Mouse (Mus musculus): ENCODE data around the gene Dnajc13. TPM values are rescaled to one million over a fixed set of nuclear protein-coding genes. Genes with fewer than 3 reads are reported as not detected.
A peak's percentile ranks its signal among the peaks of the same experiment; 100 is the strongest.

Dnajc13 gene
- polyA plus RNA-seq, 1 experiment from 2014 or later, result 5.8 TPM

DNA sequence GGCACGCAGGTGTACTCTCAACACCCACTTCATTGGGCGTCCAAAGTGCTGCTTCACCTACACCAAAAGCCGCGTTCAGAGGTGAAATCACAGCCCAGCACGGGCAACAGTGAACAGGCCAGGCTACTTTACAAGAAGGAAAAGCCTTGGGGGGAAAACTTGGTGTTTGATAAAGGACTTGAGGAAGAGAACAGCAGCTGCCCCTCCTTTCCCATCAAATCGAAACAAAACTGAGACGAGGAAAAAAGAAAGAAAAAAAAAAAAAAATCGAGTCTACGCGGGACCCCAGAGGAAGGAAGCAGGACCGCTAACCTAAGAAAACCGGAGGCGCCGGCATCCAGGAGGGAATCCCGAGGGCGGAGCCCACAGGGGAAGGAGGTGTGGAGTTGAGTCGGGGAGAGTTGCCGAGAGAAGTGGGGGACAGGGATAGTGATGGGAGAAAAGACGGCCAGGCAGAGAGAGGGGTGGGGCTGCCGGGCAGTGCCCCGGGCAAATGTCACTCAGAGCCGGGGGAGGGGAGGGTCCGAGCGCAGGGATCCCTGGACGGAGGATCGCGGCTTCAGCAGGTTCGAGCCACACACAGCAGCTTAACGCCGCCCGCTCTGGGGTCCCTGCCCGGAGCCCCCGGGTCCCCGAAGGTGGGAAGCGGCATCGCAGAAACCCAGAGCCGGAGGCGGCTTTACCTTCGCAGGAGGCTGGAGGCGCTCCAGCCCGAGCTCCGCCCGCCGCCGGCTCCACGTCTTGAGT lies 541 bp downstream of the Dnajc13 start:
- Histone ChIP-seq H3K4me3 (ENCODE audit: low read depth, low read length) (peak overlapping the region; percentile 99), H3K27me3 (ENCODE audit: insufficient read depth, low read length) (no peaks in the 10 kb centered on the region)
- ATAC-seq, result peak; percentile 44

DNA sequence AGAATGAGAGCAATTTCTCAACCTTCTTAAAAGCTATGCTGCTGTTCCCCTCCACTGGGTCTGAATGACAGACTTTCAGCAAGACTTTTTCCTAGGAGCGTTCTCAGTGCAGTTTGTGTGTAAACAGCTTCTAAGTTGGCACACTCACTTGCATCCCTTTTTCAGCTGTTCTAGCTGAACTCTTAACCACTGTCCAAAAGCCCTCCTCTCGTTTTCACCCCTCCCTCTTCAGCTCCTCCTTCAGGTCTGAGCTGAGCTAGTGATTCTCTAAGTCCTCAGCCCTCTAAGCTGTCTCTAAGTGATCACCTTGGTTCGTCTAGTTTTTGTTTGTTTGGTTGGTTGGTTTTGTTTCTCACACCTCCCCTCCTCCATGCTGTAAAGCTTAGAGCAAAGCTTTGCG lies 2.4 kb downstream of the Dnajc13 start:
- WGBS (ENCODE audit: insufficient replicate concordance), result 50% methylated on average over 4 of the region's 4 CpGs
- Histone ChIP-seq H3K27me3 (ENCODE audit: insufficient read depth, low read length) (no peaks in the 10 kb centered on the region), H3K4me1 (ENCODE audit: insufficient read depth) (peaks cover 28% of the 10 kb centered on the region), H3K27ac (ENCODE audit: low read depth) (no peak overlapping the region), H3K36me3 (replicated peaks; ENCODE audit: insufficient read depth, low read length) (no peaks in the 10 kb centered on the region), H3K9me3 (ENCODE audit: low read length) (no peaks in the 10 kb centered on the region), H3K4me2 (ENCODE audit: low read depth, low read length) (no peak overlapping the region), H3K4me3 (ENCODE audit: low read depth, low read length) (no peak overlapping the region), H3K9ac (replicated peaks) (peak overlapping the region; percentile 12; the same call in 1 of the 2 replicates)
- ATAC-seq (no peak), DNase-seq (no peak)
- TF ChIP-seq CTCF (IDR thresholded peaks at IDR 0.05; ENCODE audit: low read depth) (no peak), EP300 (IDR thresholded peaks at IDR 0.05; ENCODE audit: low read depth) (no peak)

More for the DNA sequence above, 541 bp downstream of the Dnajc13 start:
- Histone ChIP-seq H3K36me3 (replicated peaks; ENCODE audit: insufficient read depth, low read length) (no peaks in the 10 kb centered on the region), H3K9me3 (ENCODE audit: low read length) (no peaks in the 10 kb centered on the region), H3K4me2 (ENCODE audit: low read depth, low read length) (peak overlapping the region; percentile 89), H3K4me1 (ENCODE audit: insufficient read depth) (peaks cover 20% of the 10 kb centered on the region), H3K9ac (replicated peaks) (peak overlapping the region; percentile 96), H3K27ac (ENCODE audit: low read depth) (peak overlapping the region; percentile 90)
- peak; percentile 67 for DNase-seq
- no peak for TF ChIP-seq CTCF (IDR thresholded peaks at IDR 0.05; ENCODE audit: low read depth)
- no peak for TF ChIP-seq EP300 (IDR thresholded peaks at IDR 0.05; ENCODE audit: low read depth)
- under 1% methylated on average over 44 of the region's 46 CpGs for WGBS (ENCODE audit: insufficient replicate concordance)

DNA sequence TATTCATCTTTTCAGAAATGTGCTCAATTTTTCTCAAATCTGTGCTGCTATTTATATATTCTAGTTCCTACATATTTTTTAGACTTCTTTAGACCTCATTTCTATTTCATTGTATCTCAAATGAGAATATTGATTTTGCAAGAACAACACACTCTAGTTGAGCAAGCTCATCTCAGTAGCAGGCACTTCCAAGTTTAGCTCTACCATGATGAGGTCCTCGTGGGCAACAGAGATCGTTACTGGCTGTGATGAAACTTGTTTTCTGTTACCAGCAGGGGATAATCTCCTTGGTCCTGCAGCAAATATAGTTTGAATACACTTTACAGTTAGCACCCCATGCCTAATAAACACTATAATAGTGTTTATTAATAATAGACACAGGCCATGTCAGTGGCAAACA lies 6.6 kb downstream of the Dnajc13 start:
- no peaks in the 10 kb centered on the region; the same call in 1 of the 2 replicates for H3K36me3 ChIP-seq (replicated peaks; ENCODE audit: insufficient read depth, low read length)
- H3K4me2 ChIP-seq (ENCODE audit: low read depth, low read length), result no peak overlapping the region
- peak overlapping the region; percentile 44; the same call in 1 of the 2 replicates for H3K27ac ChIP-seq (ENCODE audit: low read depth)
- H3K27me3 ChIP-seq (ENCODE audit: insufficient read depth, low read length), result no peaks in the 10 kb centered on the region
- 32% methylated on average over 2 of the region's 2 CpGs for WGBS (ENCODE audit: insufficient replicate concordance)
- no peaks in the 10 kb centered on the region for H3K9me3 ChIP-seq (ENCODE audit: low read length)
- DNase-seq (no peak), ATAC-seq (peak; percentile 80)
- H3K4me1 ChIP-seq (ENCODE audit: insufficient read depth), result peaks cover 24% of the 10 kb centered on the region
- no peak overlapping the region for H3K4me3 ChIP-seq (ENCODE audit: low read depth, low read length)
- no peak for TF ChIP-seq CTCF (IDR thresholded peaks at IDR 0.05; ENCODE audit: low read depth)
- TF ChIP-seq EP300 (IDR thresholded peaks at IDR 0.05; ENCODE audit: low read depth), result no peak
- H3K9ac ChIP-seq (replicated peaks), result no peak overlapping the region

DNA sequence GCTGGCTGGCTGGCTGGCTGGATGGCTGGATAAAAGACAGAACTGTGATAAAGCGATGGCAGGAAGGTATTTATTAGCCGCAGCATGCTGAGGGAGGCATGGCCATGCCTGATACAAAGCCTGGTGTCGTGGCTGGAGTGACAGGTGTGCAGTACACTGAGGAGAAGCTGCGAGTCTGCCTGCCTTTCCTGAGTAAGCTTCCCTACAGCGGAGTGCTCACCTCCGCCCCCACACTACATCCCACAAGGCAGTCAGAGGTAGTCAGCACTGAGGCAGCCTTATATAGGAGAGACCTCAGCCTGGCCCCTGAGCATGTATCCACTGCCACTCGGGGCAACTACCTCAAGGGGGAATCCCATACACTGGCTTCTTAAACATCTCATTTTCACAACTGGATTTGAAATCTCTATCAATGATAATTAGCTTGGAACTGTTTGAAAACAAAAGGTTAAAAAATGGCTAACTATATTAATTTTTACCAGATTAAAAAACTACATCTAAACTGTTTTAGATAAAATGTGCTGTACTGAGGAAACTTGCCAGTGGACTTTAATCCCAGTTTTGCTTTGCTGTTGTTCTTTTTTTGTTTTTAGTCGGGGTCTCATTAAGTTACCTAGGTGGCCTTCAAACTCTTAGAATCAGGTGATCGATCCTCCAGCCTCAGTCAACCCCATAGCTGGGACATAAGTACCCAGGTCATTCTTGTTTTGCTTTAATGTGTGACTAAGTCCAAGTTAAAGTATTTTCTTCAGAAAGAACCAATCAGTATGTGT lies 8.1 kb downstream of the Dnajc13 start:
- no peak for ATAC-seq
- WGBS (ENCODE audit: insufficient replicate concordance), result 69% methylated on average over 9 of the region's 9 CpGs
- no peak for DNase-seq
- Histone ChIP-seq H3K4me2 (ENCODE audit: low read depth, low read length) (no peak overlapping the region), H3K4me1 (ENCODE audit: insufficient read depth) (peaks cover 15% of the 10 kb centered on the region), H3K36me3 (replicated peaks; ENCODE audit: insufficient read depth, low read length) (no peaks in the 10 kb centered on the region; the same call in 1 of the 2 replicates), H3K4me3 (ENCODE audit: low read depth, low read length) (no peak overlapping the region), H3K9me3 (ENCODE audit: low read length) (no peaks in the 10 kb centered on the region), H3K27me3 (ENCODE audit: insufficient read depth, low read length) (no peaks in the 10 kb centered on the region), H3K27ac (ENCODE audit: low read depth) (no peak overlapping the region), H3K9ac (replicated peaks) (no peak overlapping the region)
- TF ChIP-seq EP300 (IDR thresholded peaks at IDR 0.05; ENCODE audit: low read depth) (no peak), CTCF (IDR thresholded peaks at IDR 0.05; ENCODE audit: low read depth) (no peak)

DNA sequence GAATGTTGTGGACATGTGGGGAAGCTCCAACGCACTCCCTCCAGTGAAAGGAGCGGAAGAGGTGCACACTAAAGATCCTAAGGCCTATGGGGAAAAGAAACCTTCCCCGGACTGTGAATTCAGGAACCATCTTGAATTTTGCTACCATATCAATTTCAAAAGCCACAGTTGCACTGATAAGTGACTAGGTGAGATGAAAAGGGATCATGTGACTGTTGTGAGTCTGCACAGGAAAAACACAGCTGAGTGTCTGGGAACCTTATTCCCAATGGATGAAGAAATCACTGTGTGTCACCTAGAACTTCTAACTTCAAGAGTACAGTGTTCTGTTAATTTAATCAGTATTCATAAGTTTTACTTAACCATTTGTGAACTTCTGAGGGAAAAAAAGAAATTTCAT lies 10.1 kb downstream of the Dnajc13 start:
- no peak overlapping the region for H3K4me3 ChIP-seq (ENCODE audit: low read depth, low read length)
- no peaks in the 10 kb centered on the region for H3K27me3 ChIP-seq (ENCODE audit: insufficient read depth, low read length)
- DNase-seq, result no peak
- no peaks in the 10 kb centered on the region for H3K9me3 ChIP-seq (ENCODE audit: low read length)
- H3K4me2 ChIP-seq (ENCODE audit: low read depth, low read length), result no peak overlapping the region
- WGBS (ENCODE audit: insufficient replicate concordance), result 90% methylated on average over 3 of the region's 3 CpGs
- ATAC-seq, result no peak
- peaks cover 14% of the 10 kb centered on the region for H3K4me1 ChIP-seq (ENCODE audit: insufficient read depth)
- no peak overlapping the region for H3K9ac ChIP-seq (replicated peaks)
- TF ChIP-seq EP300 (IDR thresholded peaks at IDR 0.05; ENCODE audit: low read depth) (no peak), CTCF (IDR thresholded peaks at IDR 0.05; ENCODE audit: low read depth) (no peak)
- no peaks in the 10 kb centered on the region; the same call in 1 of the 2 replicates for H3K36me3 ChIP-seq (replicated peaks; ENCODE audit: insufficient read depth, low read length)
- H3K27ac ChIP-seq (ENCODE audit: low read depth), result no peak overlapping the region

DNA sequence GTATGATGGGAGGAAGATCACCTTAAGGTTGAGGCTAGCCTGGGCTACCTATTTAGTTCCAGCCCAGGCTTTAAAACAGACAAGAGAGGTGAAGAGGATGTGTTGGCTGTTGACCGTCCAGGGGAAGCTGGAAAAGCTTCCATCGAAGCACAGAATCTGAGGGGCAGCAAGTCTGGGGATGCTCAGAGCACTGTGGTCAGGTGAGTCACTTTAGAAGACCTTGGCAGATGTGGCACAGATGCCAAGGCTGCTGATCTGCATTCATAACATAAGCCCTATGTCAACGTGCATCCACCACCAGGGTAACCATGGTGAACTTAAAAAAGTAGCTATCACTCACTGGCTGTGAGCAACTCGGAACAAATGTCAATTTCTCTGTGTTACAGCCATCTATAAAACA lies 11.0 kb downstream of the Dnajc13 start:
- no peak overlapping the region for H3K4me3 ChIP-seq (ENCODE audit: low read depth, low read length)
- DNase-seq, result no peak

More for the DNA sequence above, 11.0 kb downstream of the Dnajc13 start:
- no peak overlapping the region for H3K9ac ChIP-seq (replicated peaks)
- no peak overlapping the region for H3K4me2 ChIP-seq (ENCODE audit: low read depth, low read length)
- no peaks in the 10 kb centered on the region; the same call in 1 of the 2 replicates for H3K36me3 ChIP-seq (replicated peaks; ENCODE audit: insufficient read depth, low read length)
- WGBS (ENCODE audit: insufficient replicate concordance), result 82% methylated on average over 4 of the region's 4 CpGs
- H3K4me1 ChIP-seq (ENCODE audit: insufficient read depth), result peaks cover 10% of the 10 kb centered on the region
- ATAC-seq, result no peak
- H3K27ac ChIP-seq (ENCODE audit: low read depth), result no peak overlapping the region
- no peaks in the 10 kb centered on the region for H3K9me3 ChIP-seq (ENCODE audit: low read length)
- no peaks in the 10 kb centered on the region for H3K27me3 ChIP-seq (ENCODE audit: insufficient read depth, low read length)
- TF ChIP-seq CTCF (IDR thresholded peaks at IDR 0.05; ENCODE audit: low read depth), result no peak
- no peak for TF ChIP-seq EP300 (IDR thresholded peaks at IDR 0.05; ENCODE audit: low read depth)
